Mouse (Mus musculus): ENCODE data around the gene Prpf31. TPM values are rescaled to one million over a fixed set of nuclear protein-coding genes. Genes with fewer than 3 reads are reported as not detected.

Gene Prpf31
- total RNA-seq, 2 experiments from 2014 or later = 37.3 to 113 TPM

DNA sequence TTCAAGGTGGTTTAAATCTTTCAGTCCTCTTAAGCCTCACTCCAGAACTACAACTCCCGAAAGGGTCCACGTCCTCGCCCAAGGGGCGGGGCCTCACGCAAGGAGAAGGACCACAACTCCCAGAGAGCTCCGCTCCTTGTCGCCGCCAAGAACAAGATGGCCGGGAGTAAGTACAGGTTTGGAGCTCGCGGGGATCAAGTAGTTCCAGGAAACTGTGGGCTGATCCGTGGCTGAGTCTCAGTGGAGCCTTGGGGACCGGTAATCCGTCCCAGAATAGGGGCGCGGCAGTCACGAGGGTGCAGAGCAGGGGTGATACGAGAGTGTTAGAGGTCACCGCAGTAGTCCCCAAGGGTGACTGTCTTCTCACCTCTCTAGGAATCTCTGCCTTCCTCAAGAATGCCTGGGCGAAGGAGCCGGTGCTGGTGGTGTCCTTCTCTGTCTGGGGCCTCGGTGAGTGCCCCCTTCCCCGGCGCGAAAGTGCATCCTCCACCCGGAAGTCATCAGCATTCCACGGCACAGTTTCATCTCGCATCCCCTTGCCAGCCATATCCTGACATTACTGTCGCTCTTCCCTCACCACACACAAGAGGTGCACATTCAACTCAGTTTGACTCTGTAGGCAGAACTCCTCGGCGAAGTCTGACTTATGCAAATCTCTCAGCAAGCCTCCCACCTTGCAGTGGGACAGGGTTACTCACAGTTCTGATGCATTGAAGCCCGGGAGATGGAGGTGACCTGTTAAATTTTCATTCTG is 12.4 kb upstream of the Prpf31 start, which contains the start of gene Ndufa3:
Gene Ndufa3 (plus strand): TSS at position 132 of the 754 bp plus-strand sequence.
- ATAC-seq (replicated peaks; ENCODE audit: poor library complexity) = peak; percentile 96

DNA sequence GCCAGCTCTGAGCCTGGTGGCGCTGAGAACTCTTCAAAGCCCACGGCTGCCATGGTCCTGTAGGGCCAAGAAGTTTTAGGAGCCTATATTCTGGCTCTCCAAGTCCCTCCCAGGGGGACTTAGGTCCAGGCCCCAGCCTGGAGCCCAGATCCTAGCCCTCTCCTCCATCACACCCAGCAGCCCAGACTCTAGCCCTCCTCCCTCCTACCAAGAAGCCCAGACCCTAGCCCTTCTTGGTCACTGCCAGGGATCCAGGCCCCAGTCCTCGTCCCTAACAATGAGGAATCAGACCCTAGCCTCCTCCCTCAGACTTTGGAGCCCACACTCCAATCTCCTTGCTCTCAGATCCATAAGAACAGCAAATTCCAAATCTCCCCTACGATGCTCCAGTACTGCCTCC is 755 bp upstream of the Prpf31 start:
- no peak for ATAC-seq (replicated peaks; ENCODE audit: poor library complexity)

GRCm38 (mm10) chr7:3630478-3630815 is 662 bp downstream of the Prpf31 start:
- peak; percentile 10; the same call in 1 of the 2 replicates for ATAC-seq (replicated peaks; ENCODE audit: poor library complexity)

- no peak for ATAC-seq (replicated peaks; ENCODE audit: poor library complexity)
These were observed 13.6 kb downstream of the Prpf31 start for GRCm38 (mm10) chr7:3643412-3643811.

DNA sequence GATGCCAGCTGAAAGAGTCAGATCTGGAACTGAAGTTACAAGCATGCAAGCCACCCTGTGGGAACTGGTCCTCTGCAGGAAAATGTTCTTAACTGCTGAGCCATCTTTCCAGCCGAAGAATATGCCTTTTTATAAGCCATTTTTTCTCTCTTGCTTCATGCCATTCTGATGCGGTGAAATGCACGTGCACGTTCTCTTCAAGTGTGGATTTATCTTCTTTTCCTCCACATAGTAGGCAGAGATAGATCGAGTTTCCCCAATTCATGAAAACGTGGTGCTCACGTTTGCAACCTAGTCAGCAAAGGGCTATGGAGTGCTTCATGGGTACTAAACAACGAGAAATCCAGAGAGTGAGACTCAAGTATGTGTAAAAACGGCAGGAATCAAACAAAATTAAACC is 14.1 kb downstream of the Prpf31 start:
- no peak for ATAC-seq (replicated peaks; ENCODE audit: poor library complexity)

DNA sequence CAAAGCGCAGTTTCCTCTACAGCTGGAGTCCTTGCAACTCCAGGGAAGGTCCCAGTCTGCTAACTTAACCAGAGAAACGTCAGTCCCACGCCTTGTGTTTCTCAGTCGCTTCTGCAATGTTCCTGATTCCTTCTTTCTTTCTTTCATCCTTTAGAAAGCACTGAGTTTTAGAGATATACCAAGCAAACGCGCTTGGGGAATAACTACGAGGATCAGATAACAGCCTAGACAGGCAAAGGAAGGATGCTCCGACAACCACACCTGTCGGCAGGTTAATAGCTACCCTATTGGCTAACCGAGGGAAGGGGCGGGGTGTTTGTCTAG is 14.5 kb downstream of the Prpf31 start:
- ATAC-seq (replicated peaks; ENCODE audit: poor library complexity) = no peak

GRCm38 (mm10) chr7:3644672-3645487 is 15.1 kb downstream of the Prpf31 start, which contains the start of gene Cnot3:
Cnot3 (plus strand) TSS chr7:3645268.
- ATAC-seq (replicated peaks; ENCODE audit: poor library complexity) = peak; percentile 81

GRCm38 (mm10) chr7:3645488-3646025 is 15.8 kb downstream of the Prpf31 start:
- ATAC-seq (replicated peaks; ENCODE audit: poor library complexity) = peak; percentile 26

DNA sequence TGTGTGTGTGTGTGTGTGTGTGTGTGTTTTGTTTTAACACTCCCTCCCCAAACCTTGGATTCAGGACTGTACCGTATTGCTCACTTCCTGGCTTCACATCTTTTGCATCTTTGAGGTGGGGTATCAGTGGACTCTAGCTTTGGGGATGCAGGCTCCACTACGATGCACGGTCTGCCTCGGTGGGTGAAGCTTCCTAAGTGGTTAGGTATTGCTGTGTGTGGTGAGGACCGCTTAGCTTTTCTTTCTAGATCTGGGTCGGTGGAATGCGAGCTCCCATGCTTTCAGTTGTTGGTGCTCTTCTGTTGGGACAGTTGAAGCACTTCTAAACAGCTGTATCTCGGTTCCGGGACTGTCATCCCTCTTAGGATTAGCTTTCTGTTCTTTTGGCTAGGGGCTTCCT is 16.4 kb downstream of the Prpf31 start:
- no peak for ATAC-seq (replicated peaks; ENCODE audit: poor library complexity)

DNA sequence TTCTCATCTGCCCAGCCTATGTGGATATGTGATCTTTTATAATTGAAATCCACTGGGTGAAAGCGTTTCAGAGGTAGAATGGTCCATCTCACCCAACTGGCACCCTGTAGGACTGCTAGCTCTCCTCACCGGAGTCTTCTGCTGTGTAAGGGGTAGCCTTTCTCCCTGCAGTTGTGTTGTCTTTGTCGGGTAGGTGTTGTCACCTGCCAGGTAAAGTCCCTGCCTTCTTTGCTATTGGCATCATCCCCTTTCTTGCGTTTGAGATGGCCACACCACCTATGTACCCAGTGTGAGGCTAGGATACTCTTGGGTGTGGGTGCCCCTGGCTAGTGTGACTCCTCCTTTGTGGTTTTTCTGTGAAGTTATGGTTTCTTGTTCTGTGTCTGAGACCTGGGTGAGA is 16.9 kb downstream of the Prpf31 start:
- ATAC-seq (replicated peaks; ENCODE audit: poor library complexity) = no peak

DNA sequence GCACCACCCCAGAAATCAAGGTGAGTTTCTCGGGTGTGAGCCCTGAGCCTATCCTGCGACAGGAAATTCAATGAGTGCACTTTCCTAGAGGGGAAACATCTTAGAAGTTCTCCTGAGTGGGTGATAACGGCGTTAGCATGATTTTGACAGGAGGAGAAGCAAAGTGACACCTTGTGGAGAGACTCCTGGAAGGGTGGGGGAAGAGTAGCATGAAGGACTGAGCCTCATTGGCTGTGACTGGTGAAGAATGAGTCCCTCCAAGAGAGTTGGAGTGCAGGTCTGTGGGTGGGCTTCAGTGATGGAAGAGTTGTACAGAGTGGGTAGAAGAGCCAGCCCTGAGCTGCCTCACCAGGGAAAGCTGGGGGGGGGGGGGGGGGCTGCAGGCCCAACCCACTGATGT is 27.2 kb downstream of the Prpf31 start:
- no peak for ATAC-seq (replicated peaks; ENCODE audit: poor library complexity)

DNA sequence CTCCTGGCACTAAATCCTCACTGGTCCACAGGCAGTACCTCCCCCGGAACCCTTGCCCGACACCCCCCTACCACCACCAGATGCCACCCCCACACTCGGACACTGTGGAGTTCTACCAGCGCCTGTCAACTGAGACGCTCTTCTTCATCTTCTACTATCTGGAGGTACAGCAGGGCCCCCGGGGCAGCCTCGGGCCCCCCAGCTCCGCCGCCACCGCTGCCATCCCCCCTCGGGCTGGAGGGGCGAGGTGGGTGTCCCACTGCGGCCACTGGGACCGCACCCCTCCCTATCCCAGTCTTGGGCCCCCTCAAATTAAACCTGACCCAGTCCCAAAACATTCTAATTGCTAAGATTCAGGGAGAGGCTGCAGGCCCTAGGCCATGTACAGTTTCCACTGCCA is 28.8 kb downstream of the Prpf31 start:
- no peak for ATAC-seq (replicated peaks; ENCODE audit: poor library complexity)

- ATAC-seq (replicated peaks; ENCODE audit: poor library complexity) = no peak
These were observed 34.9 kb downstream of the Prpf31 start for GRCm38 (mm10) chr7:3664524-3665214.

- ATAC-seq (replicated peaks; ENCODE audit: poor library complexity) = peak; percentile 90
These were observed 35.7 kb downstream of the Prpf31 start, which contains the start of gene Leng1 for GRCm38 (mm10) chr7:3665215-3666114. Leng1 (minus strand) TSS chr7:3665840.

- peak; percentile 18 for ATAC-seq (replicated peaks; ENCODE audit: poor library complexity)
These were observed 37.2 kb downstream of the Prpf31 start for GRCm38 (mm10) chr7:3666921-3667391.

GRCm38 (mm10) chr7:3674507-3675227 is 44.9 kb downstream of the Prpf31 start:
- peak; percentile 99 for ATAC-seq (replicated peaks; ENCODE audit: poor library complexity)

DNA sequence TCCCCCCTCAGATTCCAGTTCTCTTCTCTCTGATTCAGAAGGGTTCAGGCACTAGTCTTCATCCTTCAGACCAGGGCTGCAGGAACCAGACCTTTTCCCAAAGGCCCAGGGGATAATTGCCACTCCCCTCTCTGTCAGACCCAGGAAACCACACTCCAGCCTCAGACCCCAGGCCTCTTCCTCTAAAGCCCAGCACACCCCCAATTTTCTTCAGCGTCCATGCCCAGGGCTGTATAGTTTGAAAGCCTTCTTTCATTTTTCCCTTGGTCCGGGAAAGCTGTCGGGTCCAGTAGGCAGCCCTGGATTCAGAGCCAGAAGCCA is 45.4 kb downstream of the Prpf31 start:
- ATAC-seq (replicated peaks; ENCODE audit: poor library complexity) = 0 out of 2 replicates have a peak, but pooled peaks have one; percentile 4

DNA sequence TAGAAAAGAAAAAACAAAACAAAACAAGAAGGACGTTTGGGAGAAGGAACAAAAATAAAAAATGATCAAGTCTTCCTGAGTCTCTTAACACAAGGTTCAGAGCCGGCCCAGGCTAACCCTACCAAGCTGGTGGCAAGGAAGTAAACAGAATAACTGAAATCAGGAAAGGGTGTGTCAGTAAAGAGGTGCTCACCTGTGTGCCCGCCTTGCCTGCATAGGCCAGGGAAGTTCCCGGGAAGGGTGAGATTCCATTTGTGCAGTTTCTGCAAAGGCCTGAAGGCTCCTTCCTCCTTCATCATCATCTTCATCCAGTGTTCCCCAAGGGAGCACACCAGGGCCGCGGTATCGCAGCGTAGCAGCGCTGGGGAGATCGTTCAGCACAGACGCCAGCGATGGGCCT is 46.6 kb downstream of the Prpf31 start:
- ATAC-seq (replicated peaks; ENCODE audit: poor library complexity) = no peak

- no peak for ATAC-seq (replicated peaks; ENCODE audit: poor library complexity)
These were observed 47.6 kb downstream of the Prpf31 start, which contains the start of gene Tmc4 for GRCm38 (mm10) chr7:3677342-3677741. Tmc4 (minus strand) TSS chr7:3677553.
